Mouse (Mus musculus) layer of hippocampus, adult 11-12 months (tissue): ENCODE data around the gene Nostrin.
A peak's percentile ranks its signal among the peaks of the same experiment; 100 is the strongest.

ENCODE experiments used
- DNase-seq: peaks from one replicate; pipeline ENCODE4 v3.0.0; 2022; ENCODE audit warnings: low spot score

The Nostrin gene

DNA sequence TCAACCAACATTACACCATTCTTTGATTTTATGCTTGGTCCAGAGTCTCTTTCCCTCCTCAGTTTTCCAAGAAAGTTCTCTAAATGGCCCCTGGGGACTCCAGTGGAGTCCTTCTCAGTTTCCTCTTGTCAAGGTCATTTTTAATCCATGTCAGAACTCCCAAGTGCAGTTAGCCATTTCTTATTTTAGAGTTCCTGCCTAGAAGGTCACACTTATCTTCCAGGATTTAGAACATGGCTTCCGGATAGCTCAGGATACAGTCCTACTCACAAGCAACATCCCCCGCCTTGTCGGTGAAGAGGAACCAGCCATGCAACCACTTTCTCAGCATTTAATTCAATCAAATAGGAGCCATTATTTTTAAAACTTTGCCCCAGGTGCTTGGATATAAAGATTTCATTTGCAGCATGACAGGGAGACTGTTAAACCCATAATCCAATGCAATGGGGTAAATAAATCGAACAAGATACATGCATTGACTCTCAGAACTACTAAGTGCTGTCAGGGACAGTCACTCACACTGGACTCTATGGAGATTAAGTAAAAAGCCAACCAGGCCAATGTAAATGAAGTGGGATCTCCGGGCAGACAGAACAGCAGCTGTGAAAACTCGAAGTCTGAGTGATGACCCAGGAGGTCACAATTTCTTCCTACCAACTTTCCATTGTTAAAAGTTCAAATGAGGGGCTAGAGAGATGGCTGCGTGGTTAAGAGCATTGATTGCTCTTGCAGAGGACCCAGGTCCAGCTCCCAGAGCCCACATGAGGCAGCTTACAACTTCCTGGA, 6.0 kb upstream of the Nostrin start:
- DNase-seq = no peak

DNA sequence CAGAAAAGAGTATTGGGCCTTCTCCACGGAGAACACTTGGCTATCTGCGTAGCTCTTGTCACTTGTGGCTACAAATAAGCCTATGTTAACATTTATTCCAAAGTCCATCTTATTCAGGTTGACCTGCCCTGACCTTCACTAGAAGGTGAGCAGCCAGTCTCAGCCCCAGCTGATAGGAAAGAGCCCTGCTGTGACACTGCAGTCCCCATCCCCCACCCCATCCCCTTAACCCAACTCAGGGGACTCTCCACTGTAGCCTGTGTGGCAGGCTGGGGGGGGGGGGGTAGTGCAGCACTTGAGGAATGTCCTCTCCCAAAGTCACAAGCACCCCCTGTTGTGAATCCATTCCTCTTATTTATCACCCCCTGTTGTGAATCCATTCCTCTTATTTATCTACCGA, 3.6 kb upstream of the Nostrin start:
- DNase-seq = no peak

DNA sequence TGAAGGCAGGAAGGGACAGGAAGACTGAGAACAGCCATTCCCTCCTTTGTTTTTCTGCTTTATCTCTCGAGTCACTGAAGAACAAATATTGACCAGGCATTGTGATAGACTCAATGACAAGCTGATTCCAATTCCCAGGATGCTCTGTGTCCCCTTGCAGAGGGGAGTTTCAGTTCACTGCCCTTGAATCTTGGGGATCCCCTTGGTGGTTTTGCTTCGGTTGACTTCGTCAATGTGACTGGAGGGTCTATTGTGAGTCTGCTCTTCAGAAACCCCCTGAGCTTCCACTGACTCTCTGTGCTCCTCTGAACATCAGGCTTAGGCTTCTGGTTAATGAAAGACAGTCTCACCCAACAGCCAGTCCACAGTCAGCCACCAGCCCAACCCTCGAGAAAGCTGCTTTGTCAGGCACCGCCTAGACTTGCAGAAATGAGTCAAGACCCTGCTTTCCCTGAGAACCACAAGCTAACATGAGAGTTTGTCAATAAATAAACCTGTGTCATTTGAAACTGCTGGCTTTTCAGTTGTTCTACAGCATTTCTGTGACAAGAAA, 3.0 kb upstream of the Nostrin start:
- DNase-seq = no peak

DNA sequence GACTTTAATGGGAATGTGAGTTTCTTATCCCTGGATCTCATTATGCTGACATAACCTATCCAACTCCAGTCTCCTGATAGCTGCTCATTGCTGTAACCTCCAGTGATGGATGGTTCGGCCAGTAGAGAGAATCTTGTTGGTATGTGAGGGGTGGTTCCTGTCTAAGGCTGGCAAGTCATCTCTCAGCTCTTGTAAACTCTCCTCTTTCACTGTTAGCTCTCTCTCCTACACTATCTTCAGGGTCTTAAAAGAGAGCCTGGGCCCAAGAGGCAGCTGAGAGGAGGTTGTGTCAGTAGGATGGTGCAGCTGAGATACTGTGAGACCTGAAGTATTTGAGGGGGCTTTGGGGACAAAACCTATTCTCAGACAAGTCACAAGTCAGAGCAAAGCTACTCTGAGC, 1.4 kb upstream of the Nostrin start:
- no peak for DNase-seq

DNA sequence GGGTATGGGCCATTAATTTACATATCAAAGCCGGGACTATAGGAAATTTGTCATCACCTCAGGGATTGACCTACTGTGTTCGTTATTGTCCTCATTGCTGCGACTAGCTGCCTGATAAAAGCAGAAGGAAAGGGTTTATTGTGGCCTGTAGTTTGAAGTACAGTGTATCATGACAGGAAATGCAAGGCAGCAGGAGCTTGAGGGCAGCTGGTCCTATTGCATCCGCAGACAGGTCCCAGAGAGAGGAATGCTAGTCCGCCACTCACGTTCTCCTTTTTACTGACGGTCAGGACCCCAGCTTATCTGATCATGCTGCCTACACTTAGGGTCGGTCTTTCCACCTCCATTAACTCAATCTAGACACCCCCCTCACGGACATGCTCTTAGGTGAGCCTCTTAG, 663 bp upstream of the Nostrin start:
- no peak for DNase-seq

DNA sequence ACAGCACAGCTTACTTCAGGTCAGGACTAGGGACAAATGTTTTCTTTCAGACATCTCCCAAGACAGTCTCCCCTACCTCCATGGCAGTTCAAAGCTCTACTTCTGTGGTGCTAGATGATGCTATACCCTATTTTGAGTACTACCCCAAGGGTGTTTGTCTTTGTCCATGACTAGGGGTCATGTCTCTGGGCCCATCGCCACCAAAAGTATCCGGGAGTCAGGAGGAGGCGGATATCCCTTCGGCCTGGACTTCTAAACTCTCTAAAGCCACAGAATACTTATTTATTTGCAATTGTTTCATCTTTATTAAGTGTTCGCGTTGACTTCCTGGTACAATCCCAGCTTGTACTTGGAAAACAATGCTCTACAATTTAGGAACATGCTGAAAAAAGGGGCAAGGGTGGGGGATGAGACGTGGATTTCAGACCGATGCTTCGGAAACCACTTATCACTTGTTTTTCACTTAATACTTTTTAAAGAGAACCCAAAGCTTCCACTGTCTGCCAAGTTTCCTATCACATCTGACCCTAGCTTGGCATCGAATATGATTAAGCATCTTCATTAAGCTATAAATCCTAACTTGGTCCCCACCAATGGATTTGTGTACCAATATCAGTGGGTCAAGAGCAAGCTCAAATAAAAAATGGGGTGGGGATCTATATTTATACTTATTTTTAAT, 1.9 kb downstream of the Nostrin start:
- no peak for DNase-seq

DNA sequence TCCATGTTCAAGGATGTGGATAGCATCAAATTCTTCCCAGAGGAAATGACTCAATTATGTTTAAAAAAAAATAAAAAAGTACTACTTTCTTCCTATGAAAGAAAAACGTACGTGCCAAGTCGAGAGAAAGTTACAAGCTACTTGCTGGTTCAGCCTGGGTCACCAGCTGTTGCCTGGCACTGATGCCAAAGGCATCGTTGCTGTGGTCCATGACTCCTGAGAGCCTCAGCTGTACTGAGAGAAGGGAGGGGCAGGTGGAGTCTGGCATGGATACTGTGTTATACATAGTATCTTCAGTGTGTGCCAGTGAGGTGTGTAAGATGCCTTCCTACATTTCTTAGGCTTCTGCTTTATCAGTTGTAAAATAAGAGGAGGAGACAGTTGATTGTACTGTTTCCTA, 3.2 kb downstream of the Nostrin start:
- DNase-seq = no peak

DNA sequence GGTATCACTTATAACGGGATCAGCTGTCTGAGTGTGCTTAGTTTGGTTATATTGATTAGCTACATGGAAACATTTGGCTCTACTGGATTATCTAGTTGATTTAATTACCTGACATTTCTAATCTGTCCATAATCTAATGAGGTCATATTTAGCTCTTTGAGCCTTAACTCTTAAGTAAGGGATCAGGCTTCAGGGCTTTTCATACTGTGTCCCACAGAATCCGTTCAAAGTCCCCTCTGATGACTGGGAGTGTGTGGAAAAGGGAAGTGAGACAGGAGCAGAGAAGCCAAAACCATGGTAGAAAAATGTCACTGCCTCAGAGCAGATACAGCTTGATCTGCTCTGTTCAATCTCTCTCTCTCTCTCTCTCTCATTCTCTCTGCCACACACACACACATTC, 4.6 kb downstream of the Nostrin start:
- no peak for DNase-seq

DNA sequence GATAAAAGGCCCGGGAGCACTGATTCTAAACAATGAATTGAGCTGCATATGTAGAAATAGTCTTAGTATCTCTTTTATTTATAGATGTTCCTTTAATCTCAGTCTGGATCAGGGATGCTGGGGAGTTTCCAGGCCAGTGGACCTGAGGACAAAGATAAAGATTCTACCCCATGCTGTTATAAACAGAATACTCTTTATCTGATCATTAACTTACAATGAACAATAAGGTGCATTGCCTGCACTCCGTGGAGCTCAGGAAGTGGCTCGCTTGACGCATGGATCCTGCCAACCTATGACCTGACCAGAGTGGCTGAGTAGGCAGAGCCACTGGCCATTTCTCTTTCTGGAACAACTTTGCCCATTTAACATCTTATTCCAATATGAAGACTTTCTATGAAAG, 5.2 kb downstream of the Nostrin start:
- no peak for DNase-seq

DNA sequence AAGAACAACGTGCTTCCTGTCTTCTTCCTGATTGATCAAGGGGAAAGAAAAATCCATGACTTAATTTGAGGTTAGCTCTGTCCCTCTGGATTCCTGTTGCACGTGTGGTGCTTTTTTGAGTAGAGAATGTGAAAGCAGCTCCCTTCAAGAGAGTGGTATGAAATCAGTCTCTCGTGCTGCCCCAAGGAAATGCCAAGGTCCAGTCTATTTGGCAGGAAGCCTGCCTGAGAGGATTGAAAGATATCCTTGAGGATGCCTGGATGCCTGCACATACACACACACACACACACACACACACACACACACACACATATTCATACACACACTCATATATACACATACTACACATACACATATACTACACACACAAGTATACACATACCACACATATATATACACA, 13.1 kb downstream of the Nostrin start:
- no peak for DNase-seq

DNA sequence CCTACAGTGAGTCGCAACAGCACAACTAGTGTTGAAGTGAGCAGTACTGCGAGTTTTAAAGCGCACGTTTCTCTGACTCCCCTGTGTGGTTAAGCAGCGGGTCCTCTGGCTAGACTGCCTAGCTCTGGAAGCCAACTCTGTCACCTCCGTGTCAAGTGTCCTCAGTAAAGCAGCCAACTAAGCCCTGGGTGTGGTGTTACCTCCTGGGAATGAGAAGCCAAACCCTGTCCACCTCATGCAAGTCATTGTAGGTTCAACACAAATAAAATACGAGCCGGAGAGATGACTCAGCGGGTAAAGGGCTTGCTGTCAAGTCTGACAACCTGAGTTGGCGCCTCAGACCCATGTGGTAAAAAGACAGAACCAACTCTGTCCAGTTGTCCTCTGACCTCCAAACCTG, 13.6 kb downstream of the Nostrin start:
- DNase-seq = no peak

DNA sequence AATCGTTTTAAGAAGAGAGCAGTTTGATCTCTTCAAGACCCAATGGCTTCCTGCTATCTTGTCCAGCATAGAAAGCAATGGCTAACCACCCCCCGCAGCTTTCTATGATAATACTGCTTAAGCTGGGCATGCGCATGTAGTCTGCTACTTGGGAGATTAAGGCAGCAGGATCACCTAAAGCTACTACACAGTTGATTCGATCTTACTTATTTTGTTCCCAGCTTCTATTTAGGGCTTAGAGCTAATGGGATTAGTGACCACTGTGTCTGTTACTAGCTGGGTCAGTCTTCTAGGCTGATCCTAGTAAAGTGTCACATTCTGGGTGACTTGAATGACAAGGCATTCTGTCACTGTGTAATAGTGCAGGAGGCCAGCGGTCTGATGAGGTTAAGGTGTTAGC, 15.2 kb downstream of the Nostrin start:
- DNase-seq = no peak

DNA sequence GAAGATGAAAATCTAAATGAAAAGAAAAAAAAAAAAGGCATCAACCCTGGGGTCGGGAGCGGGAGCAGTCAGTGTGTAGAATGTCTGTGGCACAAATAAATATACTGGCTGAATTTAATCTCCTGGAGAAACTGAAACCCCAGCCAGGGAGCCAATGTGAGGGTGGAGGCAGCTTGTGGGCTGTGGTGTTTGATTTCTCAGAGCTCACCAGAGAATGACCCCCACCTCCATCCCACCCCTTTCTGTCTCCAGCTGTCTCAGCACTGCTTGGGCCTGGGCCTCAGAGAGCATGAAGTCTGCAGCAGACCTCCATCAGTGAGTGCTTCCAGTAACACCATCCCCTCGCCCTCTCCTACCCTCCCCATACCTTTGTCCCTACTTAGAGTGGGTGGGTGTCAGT, 20.3 kb downstream of the Nostrin start:
- no peak for DNase-seq

DNA sequence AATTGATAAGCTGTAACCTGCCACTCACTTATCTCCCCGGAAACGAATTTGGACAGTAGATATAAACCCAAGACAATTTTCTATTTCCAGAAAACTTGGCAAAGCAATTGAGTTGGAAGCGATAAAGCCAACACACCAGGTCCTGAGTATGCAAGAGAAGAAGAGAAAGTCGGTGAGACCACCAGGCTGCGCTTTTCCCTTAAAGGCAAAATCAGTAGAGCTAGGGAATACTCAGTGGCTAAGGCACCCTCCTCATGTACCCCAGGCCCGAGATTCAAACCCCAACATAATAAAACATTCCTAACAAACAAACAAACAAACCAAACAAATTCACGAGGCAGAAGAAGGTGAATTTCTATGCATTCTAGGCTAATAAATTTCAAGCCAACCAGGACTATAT, 20.7 kb downstream of the Nostrin start:
- no peak for DNase-seq

DNA sequence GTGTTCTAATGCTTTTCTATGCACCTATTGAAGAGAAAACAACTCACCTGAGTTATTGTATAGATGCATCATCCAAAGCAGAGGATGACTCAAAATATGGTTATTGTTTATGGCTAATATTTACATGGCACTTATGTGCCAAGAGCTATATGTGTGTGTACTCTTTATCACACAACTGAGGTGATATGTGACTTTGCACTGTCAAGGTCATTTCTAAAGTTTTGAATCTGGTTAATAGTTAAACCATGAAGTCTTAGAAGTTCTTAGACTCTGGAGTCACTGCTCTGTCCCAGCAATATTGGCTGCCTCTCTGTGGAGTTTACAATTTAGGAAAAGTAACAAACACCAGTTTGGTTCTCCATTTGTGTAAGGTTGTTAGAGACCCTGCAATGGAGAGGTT, 23.3 kb downstream of the Nostrin start:
- no peak for DNase-seq

DNA sequence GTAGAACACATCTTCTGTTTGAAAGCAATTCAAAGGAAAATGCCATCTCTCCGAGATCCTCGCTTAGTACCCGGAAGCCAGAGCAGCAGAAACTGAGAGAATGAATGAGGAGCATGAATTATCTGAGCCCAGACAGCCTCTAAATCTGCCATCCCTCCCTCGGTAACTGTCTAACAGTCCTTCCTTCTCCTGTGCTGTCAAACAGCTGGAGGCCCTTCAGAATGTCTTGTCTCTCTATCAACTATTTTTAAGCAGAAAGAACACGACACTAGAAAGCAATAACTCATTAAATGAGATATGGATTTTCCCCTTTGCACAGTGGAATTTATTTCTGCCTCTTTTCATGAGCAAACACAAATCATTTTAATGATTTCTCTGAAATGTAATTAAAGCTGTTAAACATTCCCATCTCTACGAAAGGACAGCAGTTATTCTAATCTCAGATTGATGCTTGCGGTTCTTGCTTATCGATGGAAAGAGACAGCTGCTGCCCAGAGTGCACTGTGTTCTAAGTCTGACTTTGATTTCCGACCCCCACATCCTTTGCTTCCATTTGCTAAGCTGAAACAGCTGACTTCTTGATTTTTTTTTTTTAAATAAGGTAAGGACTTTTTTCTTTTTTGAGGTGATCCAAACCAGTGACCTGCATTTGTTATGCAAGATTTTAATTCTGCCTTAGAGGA, 34.9 kb downstream of the Nostrin start:
- DNase-seq = no peak

DNA sequence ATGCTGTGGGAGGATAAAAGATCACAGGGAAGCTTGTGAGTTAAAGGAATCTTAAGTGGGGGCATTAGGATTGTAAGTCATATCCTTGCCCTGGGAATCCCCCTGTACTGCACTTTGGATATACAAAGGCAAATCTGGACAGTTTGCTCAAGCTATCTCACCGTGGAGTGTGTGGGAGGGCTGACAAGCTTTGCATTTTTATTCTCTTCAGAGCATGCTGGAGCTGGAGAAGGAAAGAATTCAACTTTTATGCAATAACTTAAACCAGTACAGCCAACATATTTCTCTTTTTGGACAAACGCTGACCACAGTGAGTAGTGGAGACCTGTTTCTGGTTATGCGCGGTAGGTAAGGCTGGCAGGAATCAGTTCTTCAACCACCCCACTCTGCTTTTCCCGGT, 39.7 kb downstream of the Nostrin start:
- DNase-seq = no peak

DNA sequence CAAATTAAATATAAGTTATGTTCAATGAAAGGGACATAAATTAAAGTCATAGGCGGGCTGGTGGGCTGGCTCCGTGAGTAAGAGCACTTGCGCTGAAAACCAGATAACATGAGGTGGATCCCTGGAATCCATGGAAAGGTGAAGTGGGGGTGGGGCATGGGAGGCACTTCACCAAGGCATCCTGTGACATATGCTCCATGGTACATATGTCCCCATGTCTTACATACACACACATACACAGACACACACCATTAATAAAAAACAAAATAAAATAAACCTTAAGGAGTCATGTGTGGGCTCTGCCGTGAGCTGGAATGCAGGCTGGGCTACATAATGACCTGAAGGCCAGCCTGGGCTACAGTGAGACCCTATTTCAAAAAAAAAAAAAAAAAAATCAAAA, 44.1 kb downstream of the Nostrin start:
- no peak for DNase-seq

DNA sequence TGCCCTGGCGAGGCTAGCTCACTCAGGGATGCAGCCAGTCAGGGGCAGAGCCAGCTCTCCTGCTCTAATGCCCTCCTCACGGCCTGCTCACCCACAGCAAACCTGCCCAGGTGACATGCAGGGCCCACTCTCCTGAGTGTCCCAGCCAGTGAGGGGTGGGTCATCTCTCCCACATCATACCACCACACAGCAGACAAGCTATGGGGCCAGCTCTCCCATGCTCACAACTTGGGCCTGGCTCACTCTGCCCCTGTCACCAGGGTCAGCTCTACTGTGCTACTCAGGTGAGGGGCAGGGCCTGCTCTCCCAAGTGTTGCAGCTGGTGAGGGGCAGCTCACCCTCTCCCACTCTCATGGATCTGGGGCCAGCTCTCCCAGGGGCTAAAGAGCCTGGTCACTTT, 52.4 kb downstream of the Nostrin start:
- DNase-seq = no peak

DNA sequence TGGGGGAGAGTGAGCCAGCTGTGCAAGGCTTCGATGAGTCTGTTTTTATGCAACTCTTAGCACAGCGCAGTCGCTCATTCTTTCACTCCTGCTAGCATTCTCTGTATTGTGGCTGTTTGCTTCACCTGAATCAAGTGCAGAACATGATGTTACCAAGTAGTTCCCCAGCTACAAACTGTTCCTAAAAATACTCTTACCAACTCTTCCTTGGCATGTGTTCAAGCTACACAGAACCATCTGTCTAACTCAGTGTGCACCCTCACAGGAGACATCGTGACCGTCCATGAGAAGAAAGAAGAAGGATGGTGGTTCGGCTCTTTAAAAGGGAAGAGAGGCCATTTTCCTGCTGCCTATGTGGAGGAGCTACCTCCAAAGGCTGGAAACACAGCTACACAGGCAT, 53.1 kb downstream of the Nostrin start:
- peak; percentile 31 for DNase-seq

DNA sequence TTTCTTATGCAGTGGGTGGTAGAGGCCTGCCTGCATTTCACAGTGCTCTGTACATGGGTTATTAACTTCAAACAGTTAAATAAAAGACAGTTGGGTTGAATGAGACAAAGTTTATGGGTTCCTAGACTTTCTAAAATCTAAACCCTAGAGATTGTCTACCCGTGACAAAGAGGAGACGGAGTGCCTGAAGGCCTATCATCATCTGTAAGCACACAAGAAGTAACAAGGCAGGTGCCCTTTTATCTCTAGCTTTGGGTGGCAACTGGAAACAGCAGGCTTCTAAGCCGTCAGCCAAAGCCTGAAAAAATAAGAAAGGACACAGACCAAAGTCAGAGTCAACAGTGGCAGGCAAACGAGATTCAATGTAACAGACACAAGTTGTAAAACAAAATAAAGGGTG, 53.6 kb downstream of the Nostrin start:
- no peak for DNase-seq

DNA sequence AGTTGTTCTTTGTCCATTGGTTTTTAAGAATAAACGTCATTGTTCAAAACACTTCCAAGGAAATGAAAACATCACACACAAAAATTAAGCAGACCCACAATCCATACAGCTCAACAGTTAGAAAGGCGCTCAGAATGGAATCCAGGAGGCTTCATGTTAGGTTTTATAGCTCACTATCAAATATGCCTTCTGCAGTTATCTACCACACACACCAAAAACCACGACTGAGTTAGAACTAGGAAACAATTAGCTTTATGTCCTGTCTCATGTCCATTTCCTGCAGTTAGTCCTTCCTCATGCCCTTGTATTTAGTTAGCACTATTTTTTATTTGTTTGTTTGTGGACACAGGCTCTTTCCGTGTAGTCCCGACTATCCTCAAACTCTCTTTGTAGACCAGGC, 55.5 kb downstream of the Nostrin start:
- no peak for DNase-seq

DNA sequence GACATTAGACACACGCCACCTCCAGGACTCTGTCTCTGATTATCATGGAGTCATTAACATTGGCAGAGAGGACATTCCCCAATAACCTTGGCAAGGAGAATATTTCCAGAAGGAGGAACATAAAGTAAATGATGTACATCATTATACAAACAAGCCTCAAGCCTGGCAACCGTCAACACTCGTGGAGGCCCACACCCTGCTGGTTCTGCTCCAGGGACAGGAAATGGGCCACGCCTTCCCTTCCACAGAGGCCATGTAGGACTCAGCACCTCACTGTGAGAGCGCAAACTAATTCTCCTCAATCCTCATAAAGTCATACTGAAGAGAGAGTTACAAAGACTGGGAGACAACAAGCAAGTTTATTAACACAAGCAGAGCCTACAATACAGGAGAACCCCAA, 58.0 kb downstream of the Nostrin start:
- no peak for DNase-seq
